In genomic region chr2:24454429-24455011, GRCm38 (mm10) we compare ENCODE assay signal across 26 mouse cellular contexts. TPM values are rescaled to one million over a fixed set of nuclear protein-coding genes. Genes with fewer than 3 reads are reported as not detected.
A peak's percentile ranks its signal among the peaks of the same experiment; 100 is the strongest.
DNase-seq lines count a peak whose midpoint lies in the region; ATAC-seq and TF ChIP-seq lines count a peak whose summit lies in the region.
"Had no signal": no experiment of that assay in that cellular context is flagged by ENCODE, and none has a peak within 500 bp of the region (broad histone marks: within the 10 kb centered on the region; RNA-seq: fewer than 3 reads in every experiment).

No protein-coding gene starts in this region.

- H3K36me3 ChIP-seq in hindbrain, embryonic 12.5 days = no peaks in the 10 kb centered on the region
- H3K36me3 ChIP-seq in hindbrain, embryonic 10.5 days = no peaks in the 10 kb centered on the region
- no peaks in the 10 kb centered on the region for H3K36me3 ChIP-seq in midbrain, embryonic 11.5 days (ENCODE audit: control insufficient read depth, insufficient read depth, low read length)
- H3K36me3 ChIP-seq in midbrain, embryonic 16.5 days (ENCODE audit: control insufficient read depth, insufficient read depth, low read length) = no peaks in the 10 kb centered on the region
- H3K36me3 ChIP-seq in hindbrain, embryonic 16.5 days (ENCODE audit: control insufficient read depth, insufficient read depth, low read length) = no peaks in the 10 kb centered on the region
- no peaks in the 10 kb centered on the region for H3K36me3 ChIP-seq in neural tube, embryonic 15.5 days
- H3K36me3 ChIP-seq: embryonic facial prominence, embryonic 13.5 days; forebrain, embryonic 10.5 days; G1E; limb, embryonic 13.5 days had no signal

- H3K9ac ChIP-seq in hindbrain, embryonic 12.5 days = no peak overlapping the region
- no peak overlapping the region for H3K9ac ChIP-seq in midbrain, embryonic 11.5 days (ENCODE audit: low read length)
- H3K9ac ChIP-seq in midbrain, embryonic 16.5 days (ENCODE audit: low read depth, low read length) = no peak overlapping the region
- no peak overlapping the region for H3K9ac ChIP-seq in hindbrain, embryonic 16.5 days (ENCODE audit: low read depth, low read length)
- no peak overlapping the region for H3K9ac ChIP-seq in neural tube, embryonic 15.5 days (replicated peaks)
- H3K9ac ChIP-seq: embryonic facial prominence, embryonic 13.5 days; limb, embryonic 13.5 days; liver, embryonic 14.5 days had no signal

- WGBS in hindbrain, embryonic 12.5 days = 50% methylated on average over 1 of the region's 1 CpGs
- 49% methylated on average over 1 of the region's 1 CpGs for WGBS in hindbrain, embryonic 10.5 days
- WGBS in midbrain, embryonic 11.5 days = 27% methylated on average over 1 of the region's 1 CpGs
- 22% methylated on average over 1 of the region's 1 CpGs for WGBS in midbrain, embryonic 16.5 days
- 29% methylated on average over 1 of the region's 1 CpGs for WGBS in hindbrain, embryonic 16.5 days
- WGBS in neural tube, embryonic 15.5 days = 24% methylated on average over 1 of the region's 1 CpGs
- 62% methylated on average over 1 of the region's 1 CpGs for WGBS in lung, adult 2 months

- ATAC-seq in hindbrain, embryonic 12.5 days (ENCODE audit: low FRiP score) = peak; percentile 78; the same call in 1 of the 2 replicates
- 0 out of 2 replicates have a peak, but pooled peaks have one; percentile 54 for ATAC-seq in midbrain, embryonic 11.5 days (ENCODE audit: low FRiP score)
- ATAC-seq in midbrain, embryonic 16.5 days = no peak
- ATAC-seq in hindbrain, embryonic 16.5 days = peak; percentile 63
- ATAC-seq in neural tube, embryonic 15.5 days (ENCODE audit: low FRiP score) = peak; percentile 76
- ATAC-seq: CD4-positive, CD25-positive, alpha-beta regulatory T cell, adult 4 months had no signal

- DNase-seq in hindbrain, embryonic 10.5 days (ENCODE audit: low spot score) = no peak
- no peak for DNase-seq in midbrain, embryonic 11.5 days (ENCODE audit: low spot score, missing footprints)
- DNase-seq in lung, adult 2 months = no peak
- no peak for DNase-seq in natural killer cell, adult 2 months (ENCODE audit: low spot score in 2 of 2)
- DNase-seq: adrenal gland, postnatal 36 days; cerebellum, adult 8-10 months; gastrocnemius, postnatal 10 days; heart, adult 18-20 months; kidney, postnatal 36 days; layer of hippocampus, adult 9-11 months; lung, postnatal 10 days; right cerebral cortex, adult 18-20 months; thymus, postnatal 36 days had no signal

- no peak overlapping the region for H3K4me2 ChIP-seq in hindbrain, embryonic 12.5 days (replicated peaks)
- H3K4me2 ChIP-seq in midbrain, embryonic 11.5 days = no peak overlapping the region
- no peak overlapping the region for H3K4me2 ChIP-seq in midbrain, embryonic 16.5 days (ENCODE audit: low read length)
- H3K4me2 ChIP-seq in hindbrain, embryonic 16.5 days (ENCODE audit: low read length) = no peak overlapping the region
- no peak overlapping the region for H3K4me2 ChIP-seq in neural tube, embryonic 15.5 days
- H3K4me2 ChIP-seq: embryonic facial prominence, embryonic 13.5 days; limb, embryonic 13.5 days had no signal

- H3K4me1 ChIP-seq in hindbrain, embryonic 12.5 days = no peaks in the 10 kb centered on the region; the same call in 1 of the 2 replicates
- peaks cover 6% of the 10 kb centered on the region; the same call in 1 of the 2 replicates for H3K4me1 ChIP-seq in hindbrain, embryonic 10.5 days (replicated peaks)
- no peaks in the 10 kb centered on the region for H3K4me1 ChIP-seq in midbrain, embryonic 11.5 days (ENCODE audit: control insufficient read depth, insufficient read depth, low read length)
- peaks cover 2% of the 10 kb centered on the region; the same call in 1 of the 2 replicates for H3K4me1 ChIP-seq in midbrain, embryonic 16.5 days (ENCODE audit: control insufficient read depth, insufficient read depth, low read length)
- no peaks in the 10 kb centered on the region for H3K4me1 ChIP-seq in hindbrain, embryonic 16.5 days (ENCODE audit: control insufficient read depth, insufficient read depth, low read depth, low read length)
- H3K4me1 ChIP-seq in neural tube, embryonic 15.5 days = peaks cover 20% of the 10 kb centered on the region
- no peaks in the 10 kb centered on the region for H3K4me1 ChIP-seq in lung, adult 2 months (ENCODE audit: control insufficient read depth, insufficient read depth, low read length)
- H3K4me1 ChIP-seq: embryonic facial prominence, embryonic 13.5 days; limb, embryonic 13.5 days had no signal

- H3K27me3 ChIP-seq in hindbrain, embryonic 12.5 days = no peaks in the 10 kb centered on the region
- no peaks in the 10 kb centered on the region for H3K27me3 ChIP-seq in hindbrain, embryonic 10.5 days (ENCODE audit: insufficient read depth, poor library complexity, severe bottlenecking)
- H3K27me3 ChIP-seq in midbrain, embryonic 11.5 days (ENCODE audit: control insufficient read depth, insufficient read depth, low read length) = no peaks in the 10 kb centered on the region
- no peaks in the 10 kb centered on the region for H3K27me3 ChIP-seq in midbrain, embryonic 16.5 days (ENCODE audit: control insufficient read depth, insufficient read depth, low read depth, low read length)
- no peaks in the 10 kb centered on the region for H3K27me3 ChIP-seq in hindbrain, embryonic 16.5 days (replicated peaks; ENCODE audit: control insufficient read depth, insufficient read depth, low read length)
- no peaks in the 10 kb centered on the region for H3K27me3 ChIP-seq in neural tube, embryonic 15.5 days (replicated peaks)
- H3K27me3 ChIP-seq: embryonic facial prominence, embryonic 13.5 days had no signal

- TF ChIP-seq POLR2A in lung, adult 2 months (IDR thresholded peaks at IDR 0.05; ENCODE audit: borderline replicate concordance, extremely low read depth, low read depth, low read length) = no peak

- no peaks in the 10 kb centered on the region for H3K9me3 ChIP-seq in hindbrain, embryonic 12.5 days (replicated peaks)
- H3K9me3 ChIP-seq in hindbrain, embryonic 10.5 days = no peaks in the 10 kb centered on the region
- H3K9me3 ChIP-seq in midbrain, embryonic 11.5 days (ENCODE audit: control insufficient read depth, low read length) = no peaks in the 10 kb centered on the region
- no peaks in the 10 kb centered on the region for H3K9me3 ChIP-seq in midbrain, embryonic 16.5 days (replicated peaks; ENCODE audit: control insufficient read depth, low read length, poor library complexity, severe bottlenecking)
- H3K9me3 ChIP-seq in hindbrain, embryonic 16.5 days (ENCODE audit: control insufficient read depth, low read length) = no peaks in the 10 kb centered on the region
- H3K9me3 ChIP-seq in neural tube, embryonic 15.5 days (replicated peaks) = no peaks in the 10 kb centered on the region
- H3K9me3 ChIP-seq: embryonic facial prominence, embryonic 13.5 days; forebrain, embryonic 10.5 days; G1E; limb, embryonic 13.5 days had no signal

- H3K4me3 ChIP-seq in hindbrain, embryonic 12.5 days = no peak overlapping the region
- no peak overlapping the region for H3K4me3 ChIP-seq in hindbrain, embryonic 10.5 days
- H3K4me3 ChIP-seq in midbrain, embryonic 11.5 days (ENCODE audit: low read depth, low read length) = no peak overlapping the region
- no peak overlapping the region for H3K4me3 ChIP-seq in midbrain, embryonic 16.5 days (ENCODE audit: low read depth, low read length)
- H3K4me3 ChIP-seq in hindbrain, embryonic 16.5 days (ENCODE audit: low read length) = no peak overlapping the region
- H3K4me3 ChIP-seq in neural tube, embryonic 15.5 days (replicated peaks) = no peak overlapping the region
- no peak overlapping the region for H3K4me3 ChIP-seq in lung, adult 2 months (replicated peaks; ENCODE audit: extremely low read depth, low read depth, low read length)
- H3K4me3 ChIP-seq: embryonic facial prominence, embryonic 13.5 days; forebrain, embryonic 10.5 days; limb, embryonic 13.5 days had no signal

- TF ChIP-seq CTCF in lung, adult 2 months (IDR thresholded peaks at IDR 0.05; ENCODE audit: insufficient read depth, low read length) = no peak

- peak overlapping the region; percentile 62 for H3K27ac ChIP-seq in hindbrain, embryonic 12.5 days
- no peak overlapping the region for H3K27ac ChIP-seq in hindbrain, embryonic 10.5 days
- H3K27ac ChIP-seq in midbrain, embryonic 11.5 days (ENCODE audit: low read depth, low read length) = no peak overlapping the region
- H3K27ac ChIP-seq in midbrain, embryonic 16.5 days (ENCODE audit: low read length) = no peak overlapping the region
- no peak overlapping the region; the same call in 1 of the 2 replicates for H3K27ac ChIP-seq in hindbrain, embryonic 16.5 days (ENCODE audit: low read depth, low read length)
- peak overlapping the region; percentile 71 for H3K27ac ChIP-seq in neural tube, embryonic 15.5 days (replicated peaks)
- H3K27ac ChIP-seq: embryonic facial prominence, embryonic 13.5 days; forebrain, embryonic 10.5 days; limb, embryonic 13.5 days; liver, embryonic 14.5 days had no signal

RNA-seq across cellular contexts. Expression of gene Pax8, which starts 20.9 kb away (rescaled TPM):
- 27.1 and 39.0 TPM in 2 replicates for polyA plus RNA-seq in hindbrain, embryonic 12.5 days (2016; fragmentation: Nextera tagmentation; extraction: Ambion mirVana)
- 10.2 and 23.7 TPM in 2 replicates for polyA plus RNA-seq in hindbrain, embryonic 10.5 days (2016; fragmentation: Nextera tagmentation; extraction: Ambion mirVana)
- 3.1 and 3.4 TPM in 2 replicates for polyA plus RNA-seq in midbrain, embryonic 11.5 days (2014; fragmentation: Nextera tagmentation; extraction: Ambion mirVana)
- polyA plus RNA-seq in midbrain, embryonic 16.5 days (2015; fragmentation: Nextera tagmentation; extraction: Ambion mirVana) = 3.0 and 3.7 TPM in 2 replicates
- polyA plus RNA-seq in hindbrain, embryonic 16.5 days (2015; fragmentation: Nextera tagmentation; extraction: Ambion mirVana) = 21.2 and 24.0 TPM in 2 replicates
- 38.0 and 42.0 TPM in 2 replicates for polyA plus RNA-seq in neural tube, embryonic 15.5 days (2015; fragmentation: Nextera tagmentation; extraction: Ambion mirVana)
- not detected in 2 replicates for polyA plus RNA-seq in lung, adult 2 months (2012; rRNA removed)
- polyA plus RNA-seq: CD4-positive, CD25-positive, alpha-beta regulatory T cell, adult 4 months; cortical plate, adult 2 months; G1E; heart, embryonic 14.5 days; limb, embryonic 13.5 days; spleen, adult 2 months had no signal

Comparison
In these comparisons a context has a peak if more than half of its experiments do, and no peak if none do; other contexts are left out.
1. H3K27ac ChIP-seq: peak in hindbrain, embryonic 12.5 days (single experiment) and neural tube, embryonic 15.5 days (single experiment); none in hindbrain, embryonic 10.5 days (single experiment), midbrain, embryonic 11.5 days (single experiment), midbrain, embryonic 16.5 days (single experiment) and hindbrain, embryonic 16.5 days (single experiment).